Mouse (Mus musculus): ENCODE results near the gene Sec31a. TPM values are rescaled to one million over a fixed set of nuclear protein-coding genes. Genes with fewer than 3 reads are reported as not detected.

The Sec31a gene
- 285 TPM for polyA plus RNA-seq (2014; fragmentation: Illumina TruSeq; extraction: RNeasy Lipid Tissue Mini Kit (QIAGEN cat#74804))

GRCm38 (mm10) chr5:100415761-100416590, at the start of gene Sec31a:
Sec31a (minus strand) TSS chr5:100416234.

Other genes starting within 250 kb of the Sec31a start
- 35.0 TPM for gene Lin54, start 84.4 kb upstream of the Sec31a start, polyA plus RNA-seq (2014; fragmentation: Illumina TruSeq; extraction: RNeasy Lipid Tissue Mini Kit (QIAGEN cat#74804))
- gene Cops4, start 102.1 kb upstream of the Sec31a start, polyA plus RNA-seq (2014; fragmentation: Illumina TruSeq; extraction: RNeasy Lipid Tissue Mini Kit (QIAGEN cat#74804)): 115 TPM
- 14.1 TPM for gene Plac8, start 156.0 kb upstream of the Sec31a start, polyA plus RNA-seq (2014; fragmentation: Illumina TruSeq; extraction: RNeasy Lipid Tissue Mini Kit (QIAGEN cat#74804))

Data from ovary, adult 10 weeks (tissue).